Mouse (Mus musculus): ENCODE results near the gene Cldnd2.
"Not testable (repeated sequence)": the region's sequence is repeated elsewhere in the genome, so short reads cannot be mapped to it uniquely, and the experiment has no call there.

The Cldnd2 gene

DNA sequence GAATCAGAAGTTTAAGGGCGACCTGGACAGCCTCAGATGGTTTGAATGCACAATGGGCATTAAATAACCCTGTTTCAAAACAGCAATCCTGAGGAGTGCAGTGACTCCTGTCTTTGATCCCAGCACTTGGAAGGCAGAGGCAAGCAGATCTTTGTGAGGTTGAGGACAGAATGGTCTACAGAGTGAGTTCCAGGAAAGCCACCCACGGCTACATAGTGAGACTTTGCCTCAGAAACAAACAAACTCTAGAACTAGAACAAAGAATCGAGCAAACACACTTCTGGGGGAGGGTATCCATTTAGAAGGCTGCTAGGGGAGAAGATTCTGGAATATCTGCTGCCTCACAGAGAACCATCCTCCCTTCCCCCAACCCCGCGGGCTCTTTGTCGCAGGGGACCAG, at the start of gene Cldnd2:
Gene Cldnd2, plus strand, starts transcription at position 301 of the 400 bp plus-strand sequence.
- CTCF ChIA-PET: interaction anchor here (0.9 kb wide), 1 partner anchor 10 kb away, joined by 3 read pairs; no protein-coding TSS in a partner anchor

DNA sequence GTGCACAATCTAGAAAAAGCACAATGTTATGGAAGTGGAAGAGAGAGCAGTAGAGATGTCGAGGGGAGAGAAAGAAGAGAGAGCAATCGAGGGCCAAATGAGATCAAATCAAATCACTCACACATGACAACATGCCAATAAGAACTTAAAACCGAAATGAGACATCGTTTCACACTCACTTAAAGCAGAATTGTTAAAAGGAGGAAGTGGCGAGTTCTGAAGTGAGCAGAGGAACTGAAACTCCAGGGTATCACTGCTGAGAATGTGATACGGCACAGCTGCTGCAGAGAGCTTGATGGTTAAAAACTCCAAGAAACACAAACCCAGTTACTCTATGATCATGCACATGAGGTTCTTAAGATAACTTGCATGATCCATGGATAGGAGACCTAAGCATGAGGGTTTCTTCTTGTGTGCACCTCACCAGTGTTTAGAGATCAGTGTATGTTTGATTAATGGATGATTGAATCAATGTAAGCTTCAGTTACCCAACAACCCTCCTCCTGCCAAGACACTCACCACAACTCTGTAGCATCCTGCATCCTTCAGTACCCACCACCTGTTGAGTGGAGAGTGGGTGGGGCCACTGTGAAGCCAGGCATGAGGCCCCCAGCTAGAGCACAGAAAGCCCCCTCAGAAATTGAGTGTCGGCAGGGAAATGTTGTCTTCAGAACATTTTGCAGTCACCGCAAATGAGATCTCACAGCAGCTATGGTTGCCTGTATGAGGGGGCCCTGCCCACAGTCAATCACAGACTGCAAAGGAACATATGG, 48.0 kb upstream of the Cldnd2 start:
- CTCF ChIA-PET: no interaction called here

DNA sequence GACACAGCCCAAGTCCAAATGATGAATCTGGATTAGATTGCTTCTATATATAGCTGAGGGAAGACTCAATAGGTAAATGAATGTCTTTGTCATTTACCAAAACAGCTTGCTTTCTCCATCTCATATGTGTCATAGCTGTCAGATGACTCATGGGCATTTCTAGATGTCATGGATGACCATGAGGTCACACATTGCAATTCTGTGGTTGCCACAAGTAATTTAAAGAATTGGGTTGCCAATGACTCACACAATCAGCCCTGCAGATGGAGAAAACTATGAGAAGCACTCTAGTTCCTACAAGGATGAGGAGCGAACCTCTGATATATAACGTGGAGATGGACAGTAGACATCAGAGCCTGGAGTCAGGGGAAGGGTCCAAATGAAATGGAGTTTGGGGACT, 41.1 kb upstream of the Cldnd2 start:
- CTCF ChIA-PET: interaction anchor here (0.7 kb wide), 1 partner anchor 45 kb away, joined by 4 read pairs; no protein-coding TSS in a partner anchor

DNA sequence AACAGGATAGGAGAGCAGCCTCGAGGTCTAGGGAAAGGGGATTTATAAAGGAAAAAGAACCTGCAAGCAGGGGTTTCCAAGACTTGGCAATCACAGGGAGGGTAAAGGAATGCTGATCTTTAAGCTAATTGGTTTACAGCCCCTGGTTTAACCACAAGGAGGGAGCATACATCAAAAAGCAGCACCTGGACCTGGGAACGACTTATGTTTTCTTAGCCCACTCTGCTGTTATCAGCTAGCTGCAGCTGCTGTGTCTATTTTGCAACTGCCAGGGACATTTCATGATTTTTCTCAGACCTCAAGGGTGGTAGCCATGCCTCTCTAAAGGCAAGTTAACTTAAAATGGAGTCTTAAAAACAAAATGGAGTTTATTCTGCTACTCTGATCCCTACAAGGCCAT, 37.9 kb upstream of the Cldnd2 start:
- CTCF ChIA-PET: interaction anchor here (0.5 kb wide), 1 partner anchor 8 kb away, joined by 3 read pairs; no protein-coding TSS in a partner anchor

DNA sequence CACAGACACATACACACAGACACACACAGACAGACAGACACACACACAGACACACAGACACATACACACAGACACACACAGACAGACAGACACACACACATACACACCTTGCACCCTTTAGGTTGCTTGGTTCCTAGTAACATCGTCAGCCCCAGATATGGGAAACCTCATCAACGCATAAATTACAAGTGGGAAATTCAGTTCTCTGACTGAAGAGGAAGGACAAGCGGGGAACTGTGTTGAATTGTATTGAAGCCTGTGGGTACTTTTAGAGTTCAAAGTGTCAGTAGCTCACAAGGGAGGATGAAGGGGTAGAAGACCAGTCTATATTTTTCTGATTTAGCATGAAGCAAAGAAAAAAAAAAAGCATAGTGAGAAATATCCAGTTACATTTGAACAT, 33.0 kb upstream of the Cldnd2 start:
- CTCF ChIA-PET: no interaction called here

DNA sequence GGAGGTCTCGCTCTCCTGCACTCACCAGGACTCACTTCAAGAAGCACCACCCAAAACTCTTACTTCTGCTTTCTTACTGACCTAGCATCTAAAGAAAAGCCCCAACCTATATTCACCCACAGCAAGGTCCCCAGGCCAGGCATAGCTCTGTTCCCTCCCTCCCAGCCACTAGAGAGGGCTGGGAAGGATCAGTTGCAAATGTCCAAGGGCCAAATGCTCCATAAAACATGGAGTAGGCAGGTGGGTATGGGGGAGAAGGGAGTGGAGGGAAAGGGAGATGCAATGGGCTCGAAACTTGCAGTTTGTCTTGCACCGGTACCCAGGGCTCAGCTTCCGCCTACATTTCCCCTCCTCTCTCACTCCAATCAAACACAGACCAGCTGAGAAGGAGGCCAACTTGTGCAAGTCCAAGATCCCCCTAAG, 32.4 kb upstream of the Cldnd2 start, which contains the start of gene Siglecg:
Gene Siglecg, plus strand, starts transcription at position 74 of the 423 bp plus-strand sequence.
- CTCF ChIA-PET: no interaction called here

DNA sequence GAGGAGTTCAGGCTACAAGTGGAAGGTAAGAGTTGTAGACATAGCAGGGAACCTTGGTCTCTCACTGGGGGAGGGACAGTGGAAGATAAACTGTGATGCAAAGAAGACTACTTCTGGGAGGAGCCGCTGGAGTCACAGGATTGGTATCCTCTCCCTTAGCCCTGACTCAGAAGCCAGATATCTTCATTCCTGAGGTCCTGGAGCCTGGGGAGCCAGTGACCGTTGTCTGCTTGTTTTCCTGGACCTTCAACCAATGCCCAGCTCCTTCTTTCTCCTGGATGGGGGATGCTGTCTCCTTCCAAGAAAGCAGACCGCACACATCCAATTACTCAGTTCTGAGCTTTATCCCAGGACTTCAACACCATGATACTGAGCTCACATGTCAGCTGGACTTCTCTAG, 31.5 kb upstream of the Cldnd2 start:
- CTCF ChIA-PET: interaction anchor here (0.7 kb wide), 1 partner anchor 8 kb away, joined by 5 read pairs; no protein-coding TSS in a partner anchor

DNA sequence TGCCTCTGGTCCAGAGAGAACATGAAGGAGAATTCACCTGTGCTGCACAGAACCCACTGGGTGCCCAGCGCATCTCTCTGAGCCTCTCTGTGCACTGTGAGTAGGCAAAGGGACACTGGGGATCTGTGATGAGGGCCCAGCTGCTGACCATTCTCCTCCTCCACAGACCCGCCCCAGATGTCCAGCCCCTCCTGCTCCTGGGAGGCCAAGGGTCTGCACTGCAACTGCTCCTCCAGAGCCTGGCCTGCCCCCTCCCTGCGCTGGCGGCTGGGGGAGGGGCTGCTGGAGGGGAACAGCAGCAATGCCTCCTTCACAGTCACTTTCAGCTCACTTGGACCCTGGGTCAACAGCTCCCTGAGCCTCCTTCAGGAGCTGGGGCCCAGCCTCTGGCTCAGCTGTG, 28.9 kb upstream of the Cldnd2 start:
- CTCF ChIA-PET: not testable (repeated sequence)

DNA sequence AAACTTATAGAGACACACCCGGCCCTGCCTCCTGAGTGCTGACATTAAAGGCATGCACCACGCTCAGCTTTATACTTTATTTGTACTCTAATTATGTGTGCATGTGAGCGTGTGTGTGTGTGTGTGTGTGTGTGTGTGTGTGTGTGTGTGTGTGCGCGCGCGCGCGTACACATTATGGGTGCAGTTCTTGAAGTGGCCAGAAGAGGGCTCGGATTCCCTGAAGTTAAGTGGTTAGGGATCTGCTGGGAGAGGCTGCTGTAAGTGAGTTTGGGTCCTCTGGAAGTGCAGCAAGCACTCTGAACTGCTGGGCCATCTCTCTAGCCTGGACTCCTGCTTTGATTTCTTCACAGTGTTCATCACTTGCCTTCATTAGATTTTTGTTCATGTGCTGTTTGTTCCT, 23.3 kb upstream of the Cldnd2 start:
- CTCF ChIA-PET: interaction anchor here (0.6 to 0.9 kb wide), 3 partner anchors 8 to 10 kb away, joined by 4 to 9 read pairs (median 5); no protein-coding TSS in a partner anchor

DNA sequence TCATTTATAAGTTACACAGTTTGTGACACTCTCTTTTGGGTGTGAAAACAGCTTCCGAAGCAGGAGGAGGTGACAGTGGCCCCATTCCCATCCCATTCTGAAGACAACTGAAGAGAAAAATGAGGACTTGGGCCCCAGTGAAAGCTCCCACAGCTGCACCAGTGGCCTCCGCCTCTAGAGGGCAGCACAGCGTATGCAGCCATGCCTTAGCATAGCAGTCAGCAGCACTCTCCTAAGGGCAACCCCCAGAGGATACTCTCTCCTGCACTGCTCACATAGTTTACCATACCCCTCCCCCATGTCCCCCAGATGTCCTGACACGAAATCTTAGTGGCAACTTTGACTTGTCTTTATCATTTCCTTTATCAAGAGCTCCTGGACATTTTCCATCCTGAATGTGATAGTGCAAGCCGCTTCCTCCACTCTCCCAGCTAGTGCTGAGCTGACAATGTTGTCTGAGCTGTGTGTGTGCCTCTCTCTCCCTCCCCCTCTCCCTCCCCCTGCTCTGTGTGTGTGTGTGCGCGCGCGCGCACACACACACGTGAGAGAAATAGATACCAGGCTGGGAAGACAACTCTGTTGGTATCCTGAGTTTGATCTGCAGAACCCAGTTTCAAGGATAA, 17.5 kb upstream of the Cldnd2 start:
- CTCF ChIA-PET: interaction anchor here (0.6 to 1.0 kb wide), 3 partner anchors 26 to 76 kb away, joined by 3 to 6 read pairs (median 4); no protein-coding TSS in a partner anchor

DNA sequence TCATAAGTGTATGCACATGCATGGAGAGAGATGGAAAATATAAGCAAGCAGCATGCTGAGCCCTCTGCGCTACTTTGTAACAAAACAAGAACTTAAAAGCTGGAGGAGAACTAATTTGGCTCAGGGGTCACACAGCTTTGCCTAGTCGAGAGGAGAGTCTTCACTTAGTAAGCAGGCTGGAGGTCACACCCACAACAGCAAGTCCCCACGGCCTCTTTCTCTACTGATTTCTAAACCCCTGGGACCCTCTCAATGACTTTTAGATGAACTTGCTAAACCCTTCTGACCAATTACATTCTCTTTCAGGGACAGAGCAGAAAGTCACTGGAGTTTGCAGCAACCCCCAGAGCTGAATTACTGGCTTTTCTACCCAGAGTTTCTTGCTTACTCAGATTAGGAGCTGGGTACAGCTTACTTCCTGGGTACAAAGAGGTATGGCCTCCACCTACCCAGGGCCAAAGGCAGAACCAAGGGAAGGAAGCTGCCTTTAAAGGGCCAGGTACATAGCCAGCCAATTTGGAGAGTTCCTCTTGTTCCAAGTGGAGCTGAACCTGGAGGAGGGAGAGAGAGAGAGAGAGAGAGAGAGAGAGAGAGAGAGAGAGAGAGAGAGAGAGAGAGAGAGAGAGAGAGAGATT, 16.5 kb upstream of the Cldnd2 start:
- CTCF ChIA-PET: interaction anchor here (0.5 to 1.0 kb wide), 3 partner anchors 33 to 142 kb away, joined by 3 to 5 read pairs (median 4); no protein-coding TSS in a partner anchor

DNA sequence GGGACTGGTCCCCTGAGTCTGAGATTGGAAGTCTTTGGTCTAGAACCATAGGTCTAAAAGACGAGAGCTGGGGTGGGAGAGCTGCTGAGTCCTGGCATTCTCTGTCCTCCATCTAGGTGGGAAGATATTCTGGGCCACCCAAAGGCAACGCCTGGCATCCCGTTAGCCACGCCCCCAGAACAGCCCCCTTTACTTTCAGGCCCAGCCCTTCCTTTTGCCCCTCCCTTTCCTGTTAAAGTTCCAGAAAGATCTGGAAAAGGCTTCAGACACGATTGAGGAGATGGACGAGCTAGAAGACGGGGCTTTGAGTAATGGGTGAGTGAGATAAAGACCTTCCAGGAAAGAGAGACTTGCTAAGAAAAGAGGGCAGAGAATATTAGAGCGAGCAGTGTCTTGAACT, 13.2 kb upstream of the Cldnd2 start, which contains the start of gene Lim2:
Gene Lim2, plus strand, starts transcription at position 265 of the 400 bp plus-strand sequence.
- CTCF ChIA-PET: interaction anchor here (0.6 kb wide), 1 partner anchor 10 kb away, joined by 9 read pairs; no protein-coding TSS in a partner anchor

DNA sequence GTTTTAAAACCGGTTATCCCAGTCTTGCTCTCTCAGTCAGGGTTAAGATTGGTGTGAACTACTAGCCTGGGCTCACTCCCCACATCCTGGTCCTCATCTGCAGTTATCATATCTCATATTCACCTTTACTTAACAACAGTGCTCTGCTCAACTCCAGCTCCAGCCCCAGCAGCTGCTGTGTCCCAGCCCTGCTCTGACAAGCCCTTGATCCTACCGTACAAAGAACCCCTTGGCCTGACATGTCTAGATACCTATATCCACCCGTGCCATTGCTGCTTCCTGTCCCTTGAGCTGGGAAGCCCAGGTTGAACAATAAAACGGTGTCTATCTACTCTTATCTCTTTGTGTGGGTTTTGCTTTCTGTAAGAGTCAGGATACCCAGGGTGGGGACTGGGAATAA, 11.1 kb upstream of the Cldnd2 start:
- CTCF ChIA-PET: no interaction called here

DNA sequence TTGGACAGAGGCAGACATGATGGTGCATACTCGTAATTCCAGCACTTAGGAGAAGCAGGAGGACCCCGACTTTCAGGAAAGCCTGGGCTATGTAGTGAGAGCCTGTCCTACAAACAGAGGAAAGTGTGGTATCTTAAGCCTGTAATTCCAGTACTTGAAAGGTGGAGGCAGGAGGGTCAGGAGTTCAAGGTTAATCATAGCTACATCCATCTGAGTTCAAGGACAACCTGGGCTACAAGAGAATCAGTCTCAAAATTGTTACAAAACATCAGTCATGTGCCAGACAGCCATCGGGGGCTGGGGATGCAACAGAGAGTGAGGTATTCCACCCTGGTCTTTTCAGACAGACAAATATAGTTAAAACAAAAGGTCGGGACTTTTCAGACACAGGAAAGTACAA, 7.7 kb upstream of the Cldnd2 start:
- CTCF ChIA-PET: no interaction called here

DNA sequence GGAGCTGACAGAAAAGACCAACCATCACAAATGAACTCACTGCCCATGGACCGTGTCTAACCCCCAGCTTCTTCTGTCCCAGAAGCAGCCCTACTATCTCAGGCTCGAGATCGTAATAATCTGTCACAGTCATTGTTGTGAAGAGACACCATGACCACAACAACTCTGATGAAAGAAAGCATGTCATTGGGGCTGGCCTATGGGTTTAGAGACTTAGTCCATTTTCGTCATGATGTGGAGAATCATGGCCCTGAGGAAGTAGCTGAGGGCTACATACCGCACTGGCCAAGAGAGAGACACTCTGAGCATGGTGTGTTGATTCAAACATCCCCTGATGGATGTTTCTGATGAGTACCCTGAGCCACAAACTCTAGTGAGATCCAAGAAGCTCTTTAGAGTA, 5.9 kb upstream of the Cldnd2 start:
- CTCF ChIA-PET: no interaction called here

DNA sequence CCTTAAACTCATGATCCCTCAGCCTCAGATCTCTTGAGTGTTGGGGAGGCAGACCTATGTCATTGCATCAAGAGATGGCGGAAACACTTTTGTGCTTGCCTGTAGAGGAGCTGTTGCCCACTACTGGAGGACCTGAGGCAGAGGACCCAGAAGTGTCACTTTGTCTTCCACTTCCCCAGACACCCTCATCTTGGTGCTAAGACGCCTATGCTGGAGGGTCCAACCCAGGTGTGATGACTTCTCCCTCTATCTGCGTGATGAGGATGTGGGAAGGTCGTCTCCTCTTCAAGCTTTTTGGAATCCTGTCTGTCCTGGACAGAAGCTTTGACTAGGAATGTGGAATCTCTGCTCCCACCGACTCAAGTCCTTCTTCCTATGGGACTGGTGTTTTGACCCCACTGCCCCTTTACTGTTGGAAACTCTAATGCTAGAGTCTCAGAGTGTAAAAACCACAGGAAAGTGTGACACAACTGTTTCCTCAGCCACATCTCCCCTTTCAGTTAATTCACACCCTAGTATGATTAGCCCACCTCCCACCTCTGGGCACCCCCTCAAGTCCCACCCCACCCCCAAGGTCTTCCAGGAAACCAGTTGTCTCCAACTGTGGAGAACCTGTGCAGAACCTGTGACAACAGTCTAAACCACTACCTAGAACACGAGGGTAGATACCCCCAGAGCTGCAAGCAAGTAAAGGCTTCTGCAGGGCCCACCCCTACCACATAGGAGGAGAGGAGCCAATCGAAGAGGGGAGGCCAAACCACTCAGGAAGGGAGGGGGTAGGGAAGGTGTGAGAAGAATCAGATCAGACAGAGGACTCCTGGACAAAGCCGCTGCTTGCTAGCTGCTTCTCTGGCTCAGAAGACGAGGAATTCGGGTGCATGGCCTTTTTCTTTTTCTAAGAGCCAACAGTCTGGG, 4.0 kb upstream of the Cldnd2 start, which contains the start of gene Nkg7:
Gene Nkg7, plus strand, starts transcription at position 733 of the 915 bp plus-strand sequence.
- CTCF ChIA-PET: no interaction called here

DNA sequence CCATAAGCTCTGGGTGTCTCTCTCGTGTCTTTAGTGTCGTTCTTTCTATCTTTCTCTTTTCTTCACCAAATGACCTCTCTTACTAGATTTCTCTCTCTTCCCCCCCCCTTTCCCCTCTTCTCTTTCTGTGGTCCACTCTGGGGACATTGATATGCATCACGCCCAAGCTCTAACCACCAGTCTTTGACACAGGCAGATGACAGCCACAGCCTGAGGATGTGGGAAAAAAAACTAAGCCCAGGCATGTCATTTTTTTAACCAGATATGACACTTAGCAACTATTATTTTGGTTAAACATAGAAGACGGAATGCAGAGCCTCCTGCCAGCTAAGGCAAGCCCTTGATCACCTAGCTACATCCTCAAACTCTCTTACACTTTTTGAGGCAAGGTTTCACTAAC, 2.0 kb upstream of the Cldnd2 start:
- CTCF ChIA-PET: interaction anchor here (0.7 kb wide), 1 partner anchor 204 kb away, joined by 3 read pairs; no protein-coding TSS in a partner anchor

DNA sequence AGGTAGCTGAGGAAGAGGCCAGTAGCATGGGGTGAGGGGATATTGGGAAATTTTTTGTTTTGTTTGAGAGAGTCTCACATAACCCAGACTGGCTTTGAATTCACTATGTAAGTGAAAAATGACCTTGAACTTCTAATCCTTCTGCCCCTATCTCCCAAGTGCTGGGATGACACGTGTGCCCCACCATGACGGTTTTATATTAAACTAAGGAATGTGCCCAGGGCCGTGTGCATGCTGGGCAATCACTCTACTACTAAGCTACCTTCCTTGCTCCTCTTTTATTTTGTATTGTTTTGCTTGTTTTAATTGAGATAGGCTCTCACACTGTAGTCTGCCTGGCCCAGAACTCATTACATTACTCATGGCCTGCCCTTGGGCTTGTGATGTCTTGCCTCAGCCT, 489 bp downstream of the Cldnd2 start:
- CTCF ChIA-PET: no interaction called here

DNA sequence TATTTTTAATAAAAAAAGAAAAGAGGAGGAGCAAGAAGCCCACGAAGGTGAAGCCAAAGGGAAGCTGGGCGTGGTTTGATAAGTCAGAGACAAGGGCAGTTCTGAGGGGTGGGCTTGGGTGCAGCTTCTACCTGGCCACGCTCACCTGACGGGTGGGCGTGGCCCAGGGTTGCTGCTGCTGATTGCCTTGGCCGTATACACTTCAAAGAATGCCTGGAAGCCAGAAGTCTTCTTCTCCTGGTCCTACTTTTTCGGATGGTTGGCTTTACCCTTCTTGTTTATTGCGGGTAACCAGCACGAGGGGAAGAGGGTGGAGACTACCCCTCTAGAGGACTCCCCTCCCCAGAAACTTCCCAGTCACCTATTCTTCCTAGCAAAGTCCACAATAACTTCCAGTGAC, 2.1 kb downstream of the Cldnd2 start:
- CTCF ChIA-PET: no interaction called here

DNA sequence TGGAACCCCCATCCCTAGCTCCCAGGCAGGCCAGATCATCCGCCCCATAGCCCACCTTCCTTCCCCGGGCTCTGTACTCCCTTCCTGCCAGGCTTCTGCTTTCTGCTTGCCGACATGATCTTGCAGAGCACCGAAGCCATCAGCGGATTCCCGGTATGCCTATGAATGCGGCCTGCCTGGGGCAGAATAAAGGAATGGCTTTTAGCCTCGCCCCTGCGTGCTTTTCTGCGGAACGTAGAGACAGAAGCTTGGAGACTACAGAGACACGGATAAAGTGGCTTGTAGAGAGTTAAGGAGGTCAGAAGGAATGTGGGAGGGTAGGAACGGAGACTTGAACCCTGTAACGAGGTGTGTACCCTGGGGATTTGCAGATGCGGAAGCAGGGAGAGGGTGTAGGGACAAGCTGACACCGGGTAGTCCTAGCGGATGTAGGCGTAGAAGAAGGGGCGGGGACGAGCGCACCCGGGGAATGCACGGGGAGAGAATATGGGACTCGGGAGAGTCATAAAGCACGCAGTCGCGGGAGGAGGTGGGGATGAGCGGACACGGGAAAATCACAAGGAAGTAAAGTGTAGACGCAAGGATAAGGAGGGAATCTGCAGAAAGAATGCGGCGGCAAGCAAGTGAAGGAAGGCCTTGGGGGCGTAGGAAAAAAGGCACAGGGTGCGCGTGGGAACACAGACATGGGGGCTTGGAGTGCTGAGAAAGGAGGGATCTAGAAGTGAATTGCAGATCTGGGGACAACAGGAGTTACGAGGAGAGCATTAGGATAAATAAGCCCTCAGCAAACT, 2.7 kb downstream of the Cldnd2 start:
- CTCF ChIA-PET: interaction anchor here (1.2 kb wide), 1 partner anchor 137 kb away, joined by 3 read pairs; no protein-coding TSS in a partner anchor

Measured in spleen, embryonic (tissue).